Mouse (Mus musculus) kidney, adult 2 months (tissue): Measurements from ENCODE around the gene Actr8. TPM values are rescaled to one million over a fixed set of nuclear protein-coding genes. Genes with fewer than 3 reads are reported as not detected.

ENCODE experiments used
- DNase-seq: peaks from one replicate; pipeline ENCODE4 v3.0.0; 2021
- H3K27ac ChIP-seq: fragments of 200-500 bp; 2 replicates; pipeline ENCODE4 v1.5.1; 2012; ENCODE audit warnings: low read depth, low read length, control low read depth, inconsistent platforms; ENCODE audit not compliant: insufficient read depth
- H3K27me3 ChIP-seq: fragments of 200-500 bp; replicated peaks from 2 replicates; pipeline ENCODE4 v1.6.1; 2012; ENCODE audit warnings: mild to moderate bottlenecking, moderate library complexity, low read length, inconsistent platforms; ENCODE audit not compliant: control insufficient read depth, insufficient read depth
- H3K36me3 ChIP-seq: fragments of 200-500 bp; 2 replicates; pipeline ENCODE4 v1.6.1; 2012; ENCODE audit warnings: mild to moderate bottlenecking, moderate library complexity, low read length, inconsistent platforms; ENCODE audit not compliant: control insufficient read depth, insufficient read depth
- H3K4me1 ChIP-seq: fragments of 200-500 bp; 2 replicates; pipeline ENCODE4 v1.6.1; 2011; ENCODE audit warnings: low read length; ENCODE audit not compliant: control insufficient read depth, insufficient read depth
- H3K4me3 ChIP-seq: fragments of 200-500 bp; 2 replicates; pipeline ENCODE4 v1.5.1; 2011; ENCODE audit warnings: mild to moderate bottlenecking, low read depth, low read length, control low read depth; ENCODE audit not compliant: insufficient read depth
- CTCF ChIP-seq: fragments of 200-500 bp; conservative IDR thresholded peaks from 2 replicates; pipeline ENCODE4 v1.5.1; 2011; ENCODE audit warnings: low read depth, mild to moderate bottlenecking, control low read depth, low read length, moderate library complexity, mixed read lengths; ENCODE audit not compliant: insufficient read depth, insufficient read length
- POLR2A ChIP-seq: fragments of 200-500 bp; IDR thresholded peaks from one replicate; pipeline ENCODE4 v1.6.1; 2011; ENCODE audit warnings: low read depth, low read length, control low read depth
- WGBS: fragments of 180-500 bp; shearing (Covaris S2); methylation state at CpG from one replicate; pipeline ENCODE4 v1.1.7; 2018; 5-methylcytosine and 5-hydroxymethylcytosine counted together
- polyA plus RNA-seq: library from polyadenylated mRNA; depleted of rRNA; stranded (reverse); fragments of >200 nt; gene quantifications from 2 replicates; pipeline ENCODE4 v1.2.3, GENCODE M21; 2012

Actr8 gene
- polyA plus RNA-seq, 1 experiment: 22.2 TPM

DNA sequence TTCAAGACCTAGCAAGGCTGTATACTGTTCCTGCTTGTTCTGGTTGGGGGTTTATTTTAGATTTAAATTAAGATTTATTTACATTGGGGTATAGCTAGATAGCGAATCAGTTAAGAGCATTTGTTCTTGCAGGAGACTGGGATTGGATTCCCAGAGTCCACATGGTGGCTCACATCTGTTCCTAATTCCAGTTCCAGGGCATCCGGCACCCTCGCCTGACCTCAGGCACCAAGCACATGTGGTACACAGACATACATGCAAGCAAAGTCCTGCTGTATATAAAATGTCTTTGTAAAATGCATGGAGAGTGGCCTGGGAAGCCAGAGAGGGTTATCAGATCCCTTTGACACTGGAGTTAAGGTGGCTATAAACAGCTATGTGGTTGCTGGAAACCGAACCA lies 16.8 kb downstream of the Actr8 start:
- TF ChIP-seq POLR2A (no peak), CTCF (no peak)
- no peak overlapping the region for H3K27ac ChIP-seq
- WGBS: 97% methylated on average over 4 of the region's 4 CpGs
- DNase-seq: no peak
- no peaks in the 10 kb centered on the region; the same call in none of the 2 replicates for H3K36me3 ChIP-seq
- no peak overlapping the region for H3K4me3 ChIP-seq
- H3K27me3 ChIP-seq: no peaks in the 10 kb centered on the region
- peaks cover 21% of the 10 kb centered on the region for H3K4me1 ChIP-seq

DNA sequence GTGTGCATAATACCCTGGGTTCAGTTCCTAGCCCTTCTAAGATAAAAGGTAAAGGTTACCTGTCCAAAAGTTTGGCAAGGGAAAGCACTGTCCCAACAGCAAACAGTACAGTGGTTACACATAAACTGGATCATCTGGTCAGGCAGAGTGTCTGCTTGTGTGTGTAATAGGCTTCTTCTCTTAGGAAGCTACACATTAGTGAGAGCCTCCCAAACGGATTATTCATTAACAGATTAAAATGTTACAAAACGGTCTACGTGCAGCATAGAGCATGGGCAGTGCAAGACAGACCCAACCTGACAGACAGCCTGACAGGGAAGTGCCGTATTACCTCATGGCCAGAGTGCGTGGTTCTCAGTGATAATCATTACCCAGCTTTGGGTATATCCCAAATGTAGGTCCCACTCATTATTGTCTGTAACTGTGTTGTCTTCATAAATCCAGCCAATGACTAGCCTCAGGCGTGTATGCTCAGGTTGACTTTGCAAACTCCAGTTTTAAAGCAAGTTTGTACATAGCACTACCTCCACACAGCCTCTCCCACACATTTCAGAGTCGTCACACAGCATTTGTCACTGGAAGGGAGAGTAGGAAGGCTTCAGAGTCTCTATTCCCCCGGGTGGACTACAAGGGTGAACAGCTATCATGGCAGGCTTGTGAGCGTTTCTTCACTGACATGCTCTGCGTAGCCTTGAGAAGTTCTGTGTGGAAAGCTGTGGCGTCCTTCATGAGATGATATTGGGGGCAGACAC lies 18.0 kb downstream of the Actr8 start:
- H3K27ac ChIP-seq: peak overlapping the region; percentile 85
- no peak for TF ChIP-seq POLR2A
- TF ChIP-seq CTCF: no peak
- 55% methylated on average over 11 of the region's 11 CpGs for WGBS

DNA sequence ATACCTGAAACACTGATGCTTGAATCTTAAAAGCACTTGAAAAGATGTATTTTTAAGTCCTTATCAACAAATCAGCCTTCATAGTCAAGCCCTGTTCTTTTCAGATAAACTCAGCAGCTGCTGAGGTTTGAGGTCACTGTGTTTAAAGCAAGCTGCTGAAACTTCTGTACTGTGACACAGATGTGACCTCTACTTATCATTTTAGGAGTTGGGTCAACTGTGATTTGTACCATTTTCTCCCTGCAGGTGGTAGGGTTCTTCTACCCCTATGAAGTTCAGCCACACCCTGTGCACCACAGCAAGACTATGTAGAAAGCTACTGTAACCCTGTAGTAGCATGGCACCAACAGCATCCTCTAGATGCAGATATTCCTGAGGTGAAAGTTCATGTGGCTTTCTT lies 19.2 kb downstream of the Actr8 start:
- Histone ChIP-seq H3K4me1 (peaks cover 21% of the 10 kb centered on the region), H3K4me3 (no peak overlapping the region), H3K27me3 (no peaks in the 10 kb centered on the region), H3K27ac (no peak overlapping the region), H3K36me3 (no peaks in the 10 kb centered on the region; the same call in 1 of the 2 replicates)
- no peak for TF ChIP-seq POLR2A
- TF ChIP-seq CTCF: no peak
- DNase-seq: no peak

More for the DNA sequence above, 18.0 kb downstream of the Actr8 start:
- Histone ChIP-seq H3K36me3 (no peaks in the 10 kb centered on the region; the same call in 1 of the 2 replicates), H3K4me3 (no peak overlapping the region), H3K27me3 (no peaks in the 10 kb centered on the region), H3K4me1 (peaks cover 21% of the 10 kb centered on the region)
- peak; percentile 92 for DNase-seq

DNA sequence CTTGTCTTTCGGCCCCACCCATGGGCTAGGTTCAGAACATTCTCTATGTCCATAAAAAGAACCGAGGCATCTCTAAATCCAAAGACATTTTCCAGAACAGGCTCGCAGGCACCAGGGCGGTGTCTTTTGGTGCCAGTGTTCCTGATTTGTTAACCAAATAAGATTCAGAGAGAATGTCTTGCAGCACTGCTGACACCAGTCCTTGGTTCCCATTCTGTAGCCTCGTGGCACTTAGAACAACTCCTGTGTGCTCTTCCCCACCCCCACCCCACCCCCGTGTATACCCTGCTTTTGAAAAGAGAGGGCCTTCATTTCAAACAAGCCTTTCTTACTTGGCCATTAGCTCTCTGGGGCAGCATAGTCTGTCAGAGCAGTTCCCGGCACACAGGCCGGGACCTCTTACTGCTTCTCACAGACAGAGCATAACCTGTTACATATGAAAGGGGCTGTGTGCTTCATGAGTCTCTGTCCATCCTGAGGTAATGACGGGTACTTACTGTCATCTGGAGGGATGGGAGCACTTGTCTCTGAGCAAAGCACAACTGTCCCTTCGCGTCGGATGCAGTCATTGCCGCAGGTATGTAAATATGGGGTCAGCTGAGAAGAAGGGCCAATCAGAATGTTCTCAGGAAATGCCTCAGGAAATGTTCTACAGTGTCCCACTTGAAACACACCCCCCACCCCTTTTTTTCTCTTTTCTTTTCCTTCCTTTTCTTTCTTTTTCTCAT lies 20.8 kb downstream of the Actr8 start:
- TF ChIP-seq CTCF (no peak), POLR2A (no peak)

DNA sequence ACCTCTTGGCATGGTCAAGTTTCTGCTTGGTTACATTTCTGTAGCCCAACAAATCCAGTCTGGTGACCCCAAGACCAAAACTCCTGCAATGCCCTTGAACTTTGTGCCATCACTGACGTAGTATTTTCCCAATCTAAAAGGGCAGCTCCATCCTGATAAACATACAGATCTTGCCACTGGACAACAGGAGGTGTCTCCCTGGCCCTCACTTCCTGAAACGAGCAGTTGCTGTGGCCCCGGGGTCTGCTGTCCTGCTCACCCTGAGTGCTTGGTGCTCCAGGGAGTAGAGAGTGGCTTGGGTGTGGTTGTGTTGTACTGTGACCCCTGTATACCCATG lies 21.3 kb downstream of the Actr8 start:
- H3K36me3 ChIP-seq: no peaks in the 10 kb centered on the region; the same call in 1 of the 2 replicates
- 80% methylated on average over 3 of the region's 3 CpGs for WGBS
- H3K4me1 ChIP-seq: peaks cover 21% of the 10 kb centered on the region
- no peak overlapping the region for H3K4me3 ChIP-seq
- DNase-seq: no peak
- H3K27me3 ChIP-seq: no peaks in the 10 kb centered on the region
- no peak for TF ChIP-seq CTCF
- TF ChIP-seq POLR2A: no peak
- H3K27ac ChIP-seq: no peak overlapping the region

More for the DNA sequence above, 20.8 kb downstream of the Actr8 start:
- Histone ChIP-seq H3K36me3 (no peaks in the 10 kb centered on the region; the same call in 1 of the 2 replicates), H3K4me1 (peaks cover 21% of the 10 kb centered on the region), H3K27ac (no peak overlapping the region), H3K4me3 (no peak overlapping the region), H3K27me3 (no peaks in the 10 kb centered on the region)
- DNase-seq: no peak
- WGBS: 81% methylated on average over 13 of the region's 13 CpGs

DNA sequence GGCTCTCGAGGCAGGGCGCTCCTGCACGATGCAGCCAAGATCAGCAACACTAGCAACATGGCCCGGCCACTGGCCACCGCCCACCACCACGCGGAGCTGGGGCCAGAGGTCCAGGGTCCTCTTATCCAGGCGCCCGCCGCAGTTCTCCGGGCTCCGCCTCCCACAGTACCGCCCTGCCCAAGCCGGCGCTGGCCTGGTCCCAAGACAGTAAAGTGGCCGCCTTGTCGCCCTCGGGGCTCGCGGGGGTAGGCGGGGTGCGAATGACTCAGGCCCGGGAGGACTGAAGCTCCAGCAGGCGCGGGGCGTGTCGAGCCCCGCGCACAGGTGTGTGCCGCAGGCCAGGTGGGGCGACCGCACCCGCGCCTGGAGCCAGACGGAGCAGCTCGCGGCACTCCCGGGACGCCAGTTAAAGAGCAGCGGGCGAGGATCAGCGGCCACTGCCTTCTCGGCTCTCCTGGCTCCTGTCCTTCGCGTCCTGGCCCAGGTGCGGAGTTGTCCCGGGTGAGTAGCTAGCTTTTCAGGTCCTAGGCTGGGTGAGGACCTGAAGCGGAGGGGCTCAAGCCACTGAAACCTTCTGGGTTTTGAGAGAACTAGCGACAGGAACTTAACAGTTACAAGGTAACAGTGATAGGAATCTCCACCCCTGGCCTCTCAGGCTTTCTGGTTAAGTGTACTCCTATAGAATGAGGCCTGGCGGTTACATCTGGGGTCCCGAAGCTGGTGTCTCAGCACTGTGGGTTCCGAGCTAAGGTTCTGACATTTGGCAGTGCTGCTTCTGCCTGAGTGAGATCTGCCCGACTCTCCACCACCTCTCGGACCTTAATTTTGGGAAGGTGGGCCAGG lies 30.8 kb downstream of the Actr8 start, which contains the start of the genes Il17rb and Chdh:
Gene Il17rb (minus strand): TSS at position 164 of the 843 bp plus-strand sequence.
Gene Chdh (plus strand): TSS at position 291 of the 843 bp plus-strand sequence.
- Histone ChIP-seq H3K4me3 (peak within 1 kb of the TSS; percentile 77), H3K4me1 (peaks cover 25% of the 10 kb centered on the region), H3K27me3 (no peaks in the 10 kb centered on the region), H3K36me3 (no peaks in the 10 kb centered on the region; the same call in 1 of the 2 replicates), H3K27ac (peak within 1 kb of the TSS; percentile 98)
- WGBS: 6% methylated on average over 54 of the region's 54 CpGs
- peak; percentile 93 for DNase-seq
- no peak for TF ChIP-seq POLR2A
- TF ChIP-seq CTCF: no peak
